Mouse (Mus musculus) right cerebral cortex, postnatal 36 days (tissue): ENCODE measurements around the gene Nat8f6.
"Not testable (repeated sequence)": the region's sequence is repeated elsewhere in the genome, so short reads cannot be mapped to it uniquely, and the experiment has no call there.

ENCODE experiments used
- DNase-seq, 2 experiments: peaks; one replicate each; pipeline ENCODE4 v3.0.0; 2022; ENCODE audit warnings: low spot score in 2 of 2, mixed read lengths in 1 of 2

Nat8f6 gene

GRCm38 (mm10) chr6:85820837-85821236, at the start of gene Nat8f6, which contains the start of gene Nat8f5:
TSS of gene Nat8f6 (minus strand) at chr6:85820954.
TSS of gene Nat8f5 (minus strand) at chr6:85820972.
- no peak for DNase-seq

DNA sequence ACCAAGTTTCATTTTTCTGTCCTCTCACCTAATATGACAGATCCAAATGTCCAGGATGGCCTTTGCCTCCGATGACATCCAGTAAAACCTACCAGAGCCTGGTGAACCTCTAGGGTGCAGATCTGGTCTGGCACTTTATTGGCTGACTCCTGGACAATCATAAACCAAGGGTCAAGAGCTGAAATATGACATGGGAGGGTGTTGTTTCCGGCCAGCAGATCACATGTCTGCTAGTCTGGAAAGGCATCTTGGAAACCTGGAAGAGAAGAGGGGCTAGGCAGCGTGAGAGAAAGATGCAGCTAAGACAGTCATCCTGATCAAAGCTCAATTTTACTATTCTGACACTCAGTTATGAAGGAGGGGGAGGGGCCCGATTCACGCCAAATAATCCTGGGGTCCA, 48.3 kb upstream of the Nat8f6 start, which contains the start of gene Nat8f2:
Gene Nat8f2 (minus strand): TSS at position 153 of the 400 bp plus-strand sequence.
- DNase-seq, result not testable (repeated sequence)

GRCm38 (mm10) chr6:85867726-85868690, 47.3 kb upstream of the Nat8f6 start:
- no peak for DNase-seq

- DNase-seq, result not testable (repeated sequence)
Measured at GRCm38 (mm10) chr6:85866995-85867394, 46.2 kb upstream of the Nat8f6 start.

GRCm38 (mm10) chr6:85866166-85866565, 45.4 kb upstream of the Nat8f6 start:
- DNase-seq, result not testable (repeated sequence)

DNA sequence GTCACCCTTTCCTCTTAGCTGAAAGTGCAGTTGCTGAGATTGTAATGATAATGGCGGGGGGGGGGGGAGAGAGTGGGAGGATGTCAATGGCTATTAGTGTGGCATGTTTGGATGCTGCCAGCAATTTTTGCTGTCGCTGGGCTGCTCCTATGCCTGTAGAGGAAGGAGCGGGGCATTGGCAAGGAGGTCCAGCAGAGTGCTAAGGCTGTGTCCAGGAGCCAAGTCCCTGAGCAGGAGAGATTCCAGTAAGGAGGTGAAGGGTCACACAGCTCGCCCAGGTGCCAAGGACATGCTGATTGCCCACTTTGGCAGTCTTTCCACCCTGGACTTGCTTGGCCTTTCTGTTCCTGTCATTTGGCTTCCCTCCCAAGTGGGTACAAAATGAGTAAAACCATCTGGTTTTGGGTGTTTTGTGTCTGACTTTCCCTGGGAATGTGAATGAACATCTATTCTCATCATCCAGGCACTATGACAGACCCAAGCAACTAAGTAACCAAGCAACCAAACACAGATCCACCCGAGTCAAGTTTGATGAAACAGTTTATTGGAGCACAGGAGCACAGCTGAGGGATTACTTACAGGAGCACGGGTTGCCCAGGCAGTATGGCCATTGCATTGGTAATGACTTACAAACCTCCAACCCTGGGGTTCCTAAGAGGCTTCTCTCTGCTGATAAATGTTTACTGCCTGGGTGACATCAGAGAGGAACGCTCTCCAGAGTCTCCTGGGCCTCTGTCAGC, 44.3 kb upstream of the Nat8f6 start:
- DNase-seq, result peak; percentile 13 to 19

- DNase-seq, result no peak
Measured at GRCm38 (mm10) chr6:85863840-85864239, 43.1 kb upstream of the Nat8f6 start.

DNA sequence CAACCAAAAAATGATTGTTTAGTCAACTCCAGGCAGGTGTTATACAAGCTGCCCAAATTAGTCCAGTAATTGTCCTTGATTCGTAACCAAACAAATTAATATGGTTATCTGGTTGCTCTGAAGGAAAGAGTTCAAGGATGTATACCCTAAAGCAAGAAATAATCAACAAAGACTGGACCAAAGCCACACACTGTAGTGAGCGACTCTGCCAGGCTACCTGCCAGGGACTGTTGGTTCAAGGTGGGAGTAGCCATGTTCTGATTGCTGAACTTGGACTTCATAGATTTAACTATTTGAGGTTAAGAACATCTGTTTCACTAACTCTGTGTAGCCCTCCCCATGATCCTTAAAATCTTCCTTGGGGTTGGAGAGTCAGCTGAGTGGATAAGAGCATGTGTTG, 42.4 kb upstream of the Nat8f6 start:
- no peak for DNase-seq

- DNase-seq, result no peak
Measured at GRCm38 (mm10) chr6:85862565-85862964, 41.8 kb upstream of the Nat8f6 start.

- no peak for DNase-seq
Measured at GRCm38 (mm10) chr6:85861247-85861646, 40.5 kb upstream of the Nat8f6 start.

- DNase-seq, result peak; percentile 61 to 72
Measured at GRCm38 (mm10) chr6:85856194-85856678, 35.5 kb upstream of the Nat8f6 start.

GRCm38 (mm10) chr6:85853481-85853880, 32.7 kb upstream of the Nat8f6 start:
- no peak for DNase-seq

- DNase-seq, result no peak
Measured at GRCm38 (mm10) chr6:85851062-85851773, 30.5 kb upstream of the Nat8f6 start.

DNA sequence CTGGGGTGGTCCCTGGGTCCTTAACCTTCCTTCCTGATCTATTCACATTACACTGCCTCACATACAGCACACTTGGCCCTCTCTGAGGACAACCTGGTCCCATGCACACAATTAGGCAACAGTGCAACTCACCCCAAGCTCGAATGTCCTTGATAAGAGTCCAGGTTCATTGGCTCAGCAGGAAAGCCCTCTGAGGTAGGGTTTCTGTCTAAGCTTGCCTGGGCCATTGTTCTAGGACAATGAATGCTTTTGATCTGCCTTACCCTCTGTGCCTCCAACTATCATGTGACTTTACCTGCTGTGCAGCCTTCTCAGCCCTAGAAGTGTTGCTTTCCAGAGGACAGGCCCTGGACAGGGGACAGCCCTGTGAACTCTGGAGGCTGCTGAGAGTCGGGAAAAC, 28.5 kb upstream of the Nat8f6 start:
- no peak for DNase-seq

DNA sequence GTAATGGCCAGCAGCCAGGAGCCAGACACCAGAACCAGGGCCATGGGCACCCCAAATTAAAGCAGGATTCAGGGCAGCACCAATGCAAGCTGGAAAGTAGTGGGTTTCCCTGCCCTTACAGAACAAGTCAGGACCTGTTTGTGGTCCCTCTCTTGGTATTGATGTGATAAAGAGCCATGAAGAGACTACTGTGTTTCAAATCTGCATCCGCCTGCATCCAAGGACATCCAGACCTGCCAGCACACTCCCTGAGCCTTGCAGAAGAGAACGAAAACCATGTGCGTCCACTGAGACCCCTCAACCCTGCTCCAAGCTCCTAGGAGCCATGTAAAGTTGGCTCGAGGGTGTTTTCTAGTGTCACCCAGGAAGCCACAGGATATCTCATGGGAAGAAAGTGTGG, 27.4 kb upstream of the Nat8f6 start:
- DNase-seq, result no peak

DNA sequence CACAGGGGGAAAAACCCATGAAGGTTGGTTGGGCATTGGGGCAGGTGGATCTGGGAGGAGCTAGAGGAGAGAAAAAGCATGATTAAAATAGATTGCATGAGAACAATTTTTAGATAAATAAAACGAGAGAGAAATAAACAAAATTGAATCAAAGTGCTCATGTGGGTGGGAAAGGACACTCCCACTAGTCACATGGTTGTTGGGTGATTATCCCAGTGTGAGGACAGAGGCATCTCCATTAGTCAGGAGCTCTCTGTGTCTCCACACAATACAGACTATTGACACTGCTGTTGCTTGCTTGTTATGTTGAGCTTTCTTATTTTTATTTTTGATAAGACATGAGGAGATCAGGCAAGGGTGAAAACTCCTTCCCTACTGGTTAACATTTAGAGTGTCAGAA, 26.2 kb upstream of the Nat8f6 start:
- DNase-seq, result no peak

DNA sequence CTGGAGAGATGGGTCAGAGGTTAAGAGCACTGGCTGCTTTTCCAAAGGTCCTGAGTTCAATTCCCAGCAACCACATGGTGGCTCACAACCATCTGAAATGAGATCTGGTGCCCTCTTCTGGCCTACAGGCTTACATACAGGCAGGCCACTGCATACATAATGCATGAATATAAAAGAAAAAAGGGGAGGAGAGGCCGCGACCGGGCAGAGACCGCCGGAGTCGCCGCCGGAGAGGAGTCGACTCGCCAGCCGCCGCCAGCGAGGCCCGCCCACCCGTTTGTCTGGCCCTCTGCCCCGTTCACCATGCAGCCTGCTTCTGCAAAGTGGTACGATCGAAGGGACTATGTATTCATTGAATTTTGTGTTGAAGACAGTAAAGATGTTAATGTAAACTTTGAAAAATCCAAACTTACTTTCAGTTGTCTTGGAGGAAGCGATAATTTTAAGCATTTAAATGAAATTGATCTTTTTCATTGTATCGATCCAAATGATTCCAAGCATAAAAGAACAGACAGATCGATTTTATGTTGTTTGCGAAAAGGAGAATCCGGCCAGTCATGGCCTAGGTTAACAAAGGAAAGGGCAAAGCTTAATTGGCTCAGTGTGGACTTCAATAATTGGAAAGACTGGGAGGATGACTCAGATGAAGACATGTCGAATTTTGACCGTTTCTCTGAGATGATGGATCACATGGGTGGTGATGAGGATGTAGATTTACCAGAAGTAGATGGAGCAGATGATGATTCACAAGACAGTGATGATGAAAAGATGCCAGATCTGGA, 23.1 kb upstream of the Nat8f6 start:
- not testable (repeated sequence) for DNase-seq

GRCm38 (mm10) chr6:85839982-85840381, 19.2 kb upstream of the Nat8f6 start:
- peak; percentile 15 to 47 for DNase-seq

DNA sequence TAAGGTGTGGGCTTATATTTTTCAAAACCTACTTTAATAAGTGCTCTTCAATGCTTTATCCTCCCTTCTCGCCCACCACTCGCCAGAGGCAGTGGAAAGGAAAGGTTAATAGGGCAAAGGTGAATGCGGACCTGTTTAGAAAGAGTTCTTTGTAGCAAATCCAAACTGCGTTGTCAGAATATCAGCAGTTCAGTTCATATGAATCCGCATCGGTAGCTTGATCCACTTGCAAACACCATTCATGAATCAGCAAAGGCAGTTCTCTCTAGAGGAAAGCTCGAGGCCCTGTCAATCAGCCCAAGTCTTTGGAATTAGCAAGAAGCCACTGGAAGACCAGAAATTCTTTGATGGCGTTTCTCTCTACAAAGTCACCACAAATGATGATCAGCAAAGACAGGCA, 17.9 kb upstream of the Nat8f6 start:
- no peak for DNase-seq

DNA sequence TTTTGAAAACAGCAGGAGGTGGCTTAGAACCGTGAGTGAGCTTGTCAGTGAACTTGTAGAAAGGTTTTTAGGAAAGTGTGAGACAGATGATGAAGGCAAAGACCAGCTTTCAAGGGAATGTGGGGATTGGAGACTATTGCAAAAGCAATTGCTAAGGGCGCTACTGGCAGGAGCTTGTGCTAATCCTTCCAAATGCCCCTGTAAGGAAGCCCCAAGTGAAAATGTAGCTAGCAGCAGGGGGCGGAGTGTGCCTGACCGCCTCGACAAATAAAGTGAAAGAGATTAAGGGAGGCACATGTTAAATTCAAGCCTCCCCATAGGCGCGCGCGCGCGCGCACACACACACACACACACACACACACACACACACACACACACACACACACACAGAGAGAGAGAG, 16.6 kb upstream of the Nat8f6 start:
- DNase-seq, result peak in 1 of 2 experiments; percentile 9

- DNase-seq, result peak in 1 of 2 experiments; percentile 19
Measured at GRCm38 (mm10) chr6:85836827-85837226, 16.1 kb upstream of the Nat8f6 start.
